Mouse (Mus musculus): ENCODE data around the gene Ckm. TPM values are rescaled to one million over a fixed set of nuclear protein-coding genes. Genes with fewer than 3 reads are reported as not detected.

The Ckm gene
- polyA plus RNA-seq, 1 experiment from 2014 or later: 0.64 TPM

DNA sequence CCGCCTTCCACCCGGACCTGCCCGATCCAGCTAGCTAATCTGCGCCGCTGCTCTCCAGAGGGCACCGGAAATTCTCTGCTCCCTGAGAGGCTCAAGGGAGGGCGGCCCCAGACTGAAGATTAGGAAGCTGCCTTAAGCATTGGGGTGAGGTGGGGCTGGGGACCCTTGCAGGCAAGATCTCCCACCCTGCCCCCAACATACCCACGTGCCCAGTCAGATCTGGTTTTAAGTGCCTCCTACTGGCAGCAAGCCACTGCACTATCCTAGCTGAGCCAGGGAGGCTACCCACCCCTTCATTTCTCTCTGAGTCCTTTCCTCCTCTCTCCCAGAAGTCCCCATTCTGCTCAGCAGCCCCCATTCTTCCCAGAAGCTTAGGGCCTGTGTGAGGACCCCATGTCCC lies 26.5 kb upstream of the Ckm start:
- no peaks in the 10 kb centered on the region for H3K27me3 ChIP-seq (replicated peaks; ENCODE audit: control insufficient read depth, insufficient read depth, low read length)
- no peak overlapping the region for H3K4me2 ChIP-seq (ENCODE audit: low read length)
- WGBS: 74% methylated on average over 8 of the region's 8 CpGs
- H3K4me1 ChIP-seq (ENCODE audit: control insufficient read depth, insufficient read depth, low read depth, low read length): peaks cover 7% of the 10 kb centered on the region
- H3K27ac ChIP-seq (ENCODE audit: low read depth, low read length): no peak overlapping the region
- no peaks in the 10 kb centered on the region for H3K36me3 ChIP-seq (ENCODE audit: control insufficient read depth, insufficient read depth, low read length)
- no peak overlapping the region for H3K9ac ChIP-seq (ENCODE audit: low read depth, low read length)
- H3K9me3 ChIP-seq (ENCODE audit: control insufficient read depth, low read length): no peaks in the 10 kb centered on the region
- H3K4me3 ChIP-seq (ENCODE audit: low read length): no peak overlapping the region
- ATAC-seq: no peak

DNA sequence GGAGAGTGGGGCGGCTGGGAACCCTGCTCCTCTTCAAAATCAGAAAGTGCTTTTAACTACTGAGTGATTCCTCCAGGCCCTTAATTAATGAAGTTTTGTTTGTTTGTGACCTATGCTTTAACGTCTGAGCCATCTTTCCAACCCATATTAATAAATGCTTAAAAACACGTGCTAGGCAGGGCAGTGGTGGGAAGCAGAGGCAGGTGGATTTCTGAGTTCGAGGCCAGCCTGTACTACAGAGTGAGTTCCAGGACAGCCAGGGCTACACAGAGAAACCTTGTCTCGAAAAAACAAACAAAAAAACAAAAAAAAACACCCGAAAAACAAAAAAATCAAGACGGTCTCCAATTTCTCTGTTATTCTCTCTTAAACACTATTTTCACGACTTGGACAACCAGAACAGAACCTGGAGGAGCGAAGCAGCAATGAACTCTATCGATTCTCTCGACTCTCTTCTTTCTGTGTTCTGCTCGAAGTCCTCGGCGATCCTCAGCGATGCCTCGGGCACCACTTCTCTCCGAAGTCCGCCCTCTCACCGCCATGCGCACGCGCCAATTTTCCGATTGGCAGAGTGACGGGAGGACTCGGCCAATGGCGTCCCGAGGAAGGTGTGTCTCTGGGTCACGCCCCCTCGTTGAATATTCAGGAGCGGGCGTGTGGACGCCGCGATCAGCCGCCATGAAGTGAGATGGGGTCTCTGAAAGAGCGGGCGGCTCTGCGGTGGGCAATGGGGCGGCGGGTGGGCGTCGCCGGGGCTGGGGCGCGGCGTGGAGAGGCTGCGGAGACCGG lies 23.0 kb upstream of the Ckm start, which contains the start of gene Ercc2:
Gene Ercc2 (plus strand): TSS at position 634 of the 789 bp plus-strand sequence.
- Histone ChIP-seq H3K9me3 (ENCODE audit: control insufficient read depth, low read length) (no peaks in the 10 kb centered on the region), H3K4me1 (ENCODE audit: control insufficient read depth, insufficient read depth, low read depth, low read length) (peaks cover 13% of the 10 kb centered on the region), H3K27me3 (replicated peaks; ENCODE audit: control insufficient read depth, insufficient read depth, low read length) (no peaks in the 10 kb centered on the region), H3K4me2 (ENCODE audit: low read length) (peak within 1 kb of the TSS; percentile 86), H3K9ac (ENCODE audit: low read depth, low read length) (peak within 1 kb of the TSS; percentile 79), H3K27ac (ENCODE audit: low read depth, low read length) (peak within 1 kb of the TSS; percentile 74), H3K36me3 (ENCODE audit: control insufficient read depth, insufficient read depth, low read length) (peaks cover 13% of the 10 kb centered on the region), H3K4me3 (ENCODE audit: low read length) (peak within 1 kb of the TSS; percentile 85)
- peak; percentile 97 for ATAC-seq
- 8% methylated on average over 45 of the region's 48 CpGs for WGBS

- Histone ChIP-seq H3K9me3 (ENCODE audit: control insufficient read depth, low read length) (no peaks in the 10 kb centered on the region), H3K36me3 (ENCODE audit: control insufficient read depth, insufficient read depth, low read length) (peaks cover 19% of the 10 kb centered on the region), H3K4me3 (ENCODE audit: low read length) (peak overlapping the region; percentile 85), H3K9ac (ENCODE audit: low read depth, low read length) (peak overlapping the region; percentile 79), H3K4me1 (ENCODE audit: control insufficient read depth, insufficient read depth, low read depth, low read length) (peaks cover 13% of the 10 kb centered on the region), H3K27me3 (replicated peaks; ENCODE audit: control insufficient read depth, insufficient read depth, low read length) (no peaks in the 10 kb centered on the region), H3K27ac (ENCODE audit: low read depth, low read length) (peak overlapping the region; percentile 74), H3K4me2 (ENCODE audit: low read length) (peak overlapping the region; percentile 86)
- WGBS: 0% methylated on average over 27 of the region's 37 CpGs
- peak; percentile 72 for ATAC-seq
These were observed 22.4 kb upstream of the Ckm start for GRCm38 (mm10) chr7:19382166-19382541.

DNA sequence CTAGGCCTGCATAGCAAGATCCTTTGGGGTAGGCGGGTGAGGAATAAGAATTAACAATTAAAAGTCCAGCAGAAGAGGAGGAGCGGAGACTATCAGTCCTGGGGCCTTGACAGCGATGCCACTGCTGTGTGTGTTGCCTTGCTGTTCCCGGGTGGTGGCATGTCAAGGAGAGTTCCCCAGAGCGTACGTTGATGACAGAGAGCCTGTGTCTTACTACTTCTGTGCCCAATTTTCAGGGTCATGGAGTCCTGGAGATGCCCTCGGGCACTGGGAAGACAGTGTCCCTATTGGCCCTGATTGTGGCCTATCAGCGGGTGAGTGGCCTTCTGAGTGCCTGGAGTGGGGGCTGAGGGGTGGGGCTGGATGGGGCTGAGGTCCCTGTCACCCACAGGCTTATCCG lies 20.9 kb upstream of the Ckm start:
- peaks cover 23% of the 10 kb centered on the region for H3K36me3 ChIP-seq (ENCODE audit: control insufficient read depth, insufficient read depth, low read length)
- no peak overlapping the region for H3K4me3 ChIP-seq (ENCODE audit: low read length)
- no peak for ATAC-seq
- no peaks in the 10 kb centered on the region for H3K27me3 ChIP-seq (replicated peaks; ENCODE audit: control insufficient read depth, insufficient read depth, low read length)
- H3K4me2 ChIP-seq (ENCODE audit: low read length): peak overlapping the region; percentile 86
- H3K9ac ChIP-seq (ENCODE audit: low read depth, low read length): no peak overlapping the region
- peaks cover 13% of the 10 kb centered on the region for H3K4me1 ChIP-seq (ENCODE audit: control insufficient read depth, insufficient read depth, low read depth, low read length)
- no peak overlapping the region for H3K27ac ChIP-seq (ENCODE audit: low read depth, low read length)
- 93% methylated on average over 9 of the region's 9 CpGs for WGBS
- H3K9me3 ChIP-seq (ENCODE audit: control insufficient read depth, low read length): no peaks in the 10 kb centered on the region

- no peaks in the 10 kb centered on the region for H3K4me1 ChIP-seq (ENCODE audit: control insufficient read depth, insufficient read depth, low read depth, low read length)
- H3K9ac ChIP-seq (ENCODE audit: low read depth, low read length): no peak overlapping the region
- no peaks in the 10 kb centered on the region for H3K27me3 ChIP-seq (replicated peaks; ENCODE audit: control insufficient read depth, insufficient read depth, low read length)
- no peaks in the 10 kb centered on the region for H3K9me3 ChIP-seq (ENCODE audit: control insufficient read depth, low read length)
- ATAC-seq: no peak
- no peak overlapping the region for H3K4me2 ChIP-seq (ENCODE audit: low read length)
- H3K36me3 ChIP-seq (ENCODE audit: control insufficient read depth, insufficient read depth, low read length): peaks cover 58% of the 10 kb centered on the region
- WGBS: 64% methylated on average over 8 of the region's 10 CpGs
- peak overlapping the region; percentile 66; the same call in 1 of the 2 replicates for H3K27ac ChIP-seq (ENCODE audit: low read depth, low read length)
- H3K4me3 ChIP-seq (ENCODE audit: low read length): no peak overlapping the region
These were observed 15.7 kb upstream of the Ckm start for GRCm38 (mm10) chr7:19388699-19389413.

- H3K27me3 ChIP-seq (replicated peaks; ENCODE audit: control insufficient read depth, insufficient read depth, low read length): peaks cover 4% of the 10 kb centered on the region
- ATAC-seq: no peak
- no peak overlapping the region for H3K4me3 ChIP-seq (ENCODE audit: low read length)
- H3K9ac ChIP-seq (ENCODE audit: low read depth, low read length): no peak overlapping the region
- peaks cover 1% of the 10 kb centered on the region; the same call in 1 of the 2 replicates for H3K4me1 ChIP-seq (ENCODE audit: control insufficient read depth, insufficient read depth, low read depth, low read length)
- H3K9me3 ChIP-seq (ENCODE audit: control insufficient read depth, low read length): no peaks in the 10 kb centered on the region
- H3K27ac ChIP-seq (ENCODE audit: low read depth, low read length): no peak overlapping the region
- H3K4me2 ChIP-seq (ENCODE audit: low read length): no peak overlapping the region
- 91% methylated on average over 8 of the region's 8 CpGs for WGBS
- peaks cover 46% of the 10 kb centered on the region for H3K36me3 ChIP-seq (ENCODE audit: control insufficient read depth, insufficient read depth, low read length)
These were observed 10.1 kb upstream of the Ckm start for GRCm38 (mm10) chr7:19394484-19394883.

- H3K27ac ChIP-seq (ENCODE audit: low read depth, low read length): no peak overlapping the region
- H3K4me2 ChIP-seq (ENCODE audit: low read length): peak overlapping the region; percentile 51
- peaks cover 14% of the 10 kb centered on the region for H3K4me1 ChIP-seq (ENCODE audit: control insufficient read depth, insufficient read depth, low read depth, low read length)
- H3K27me3 ChIP-seq (replicated peaks; ENCODE audit: control insufficient read depth, insufficient read depth, low read length): peaks cover 31% of the 10 kb centered on the region
- H3K9me3 ChIP-seq (ENCODE audit: control insufficient read depth, low read length): no peaks in the 10 kb centered on the region
- no peak for ATAC-seq
- WGBS: 3% methylated on average over 26 of the region's 27 CpGs
- H3K4me3 ChIP-seq (ENCODE audit: low read length): peak overlapping the region; percentile 15
- H3K9ac ChIP-seq (ENCODE audit: low read depth, low read length): no peak overlapping the region
- H3K36me3 ChIP-seq (ENCODE audit: control insufficient read depth, insufficient read depth, low read length): peaks cover 8% of the 10 kb centered on the region
These were observed 4.9 kb upstream of the Ckm start for GRCm38 (mm10) chr7:19399496-19400280.

- Histone ChIP-seq H3K27ac (ENCODE audit: low read depth, low read length) (no peak overlapping the region), H3K4me2 (ENCODE audit: low read length) (no peak overlapping the region), H3K4me1 (ENCODE audit: control insufficient read depth, insufficient read depth, low read depth, low read length) (peaks cover 14% of the 10 kb centered on the region), H3K9ac (ENCODE audit: low read depth, low read length) (no peak overlapping the region), H3K27me3 (replicated peaks; ENCODE audit: control insufficient read depth, insufficient read depth, low read length) (peaks cover 38% of the 10 kb centered on the region), H3K36me3 (ENCODE audit: control insufficient read depth, insufficient read depth, low read length) (no peaks in the 10 kb centered on the region), H3K4me3 (ENCODE audit: low read length) (no peak overlapping the region), H3K9me3 (ENCODE audit: control insufficient read depth, low read length) (no peaks in the 10 kb centered on the region)
- no peak for ATAC-seq
- WGBS: 82% methylated on average over 4 of the region's 4 CpGs
These were observed 3.6 kb upstream of the Ckm start for GRCm38 (mm10) chr7:19400946-19401345.

Measured in hindbrain, embryonic 16.5 days (tissue).